In the genomic region with DNA sequence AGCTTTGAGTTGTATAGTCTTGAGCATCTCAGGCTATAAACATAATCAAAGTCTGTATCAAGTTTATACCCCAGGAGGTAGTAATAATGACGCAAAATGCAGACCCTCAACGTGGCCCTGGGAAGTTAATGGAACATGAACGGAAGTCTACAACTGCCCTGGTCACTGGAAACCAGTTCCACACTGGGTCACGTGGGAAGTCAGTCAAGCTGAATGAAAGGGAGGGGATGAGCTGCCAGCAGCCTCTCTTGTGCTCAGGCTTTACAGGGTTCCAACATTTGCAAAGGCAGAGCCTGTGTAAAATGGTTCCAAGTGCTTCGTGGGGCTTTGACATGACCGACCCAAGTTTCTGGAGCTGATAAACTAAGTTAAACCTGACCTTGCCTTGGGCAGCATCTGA, we compare ENCODE assay signal across 31 mouse cellular contexts.
DNase-seq lines count a peak whose midpoint lies in the region; ATAC-seq and TF ChIP-seq lines count a peak whose summit lies in the region.
"Had no signal": no experiment of that assay in that cellular context is flagged by ENCODE, and none has a peak within 500 bp of the region (broad histone marks: within the 10 kb centered on the region; RNA-seq: fewer than 3 reads in every experiment).

No protein-coding gene starts in this region.

- no peaks in the 10 kb centered on the region for H3K27me3 ChIP-seq in forebrain, embryonic 14.5 days (replicated peaks; ENCODE audit: control insufficient read depth, insufficient read depth, low read length)
- H3K27me3 ChIP-seq in forebrain, embryonic 16.5 days (replicated peaks; ENCODE audit: control insufficient read depth, insufficient read depth, low read length): no peaks in the 10 kb centered on the region
- H3K27me3 ChIP-seq in hindbrain, postnatal 0 days (ENCODE audit: insufficient read depth, low read length): no peaks in the 10 kb centered on the region
- no peaks in the 10 kb centered on the region for H3K27me3 ChIP-seq in hindbrain, embryonic 16.5 days (replicated peaks; ENCODE audit: control insufficient read depth, insufficient read depth, low read length)
- no peaks in the 10 kb centered on the region for H3K27me3 ChIP-seq in midbrain, postnatal 0 days (ENCODE audit: insufficient read depth, low read length)
- H3K27me3 ChIP-seq in midbrain, embryonic 14.5 days (ENCODE audit: control insufficient read depth, insufficient read depth, low read length): no peaks in the 10 kb centered on the region
- H3K27me3 ChIP-seq: embryonic facial prominence, embryonic 12.5 days; heart, embryonic 15.5 days; hindbrain, embryonic 12.5 days; kidney, embryonic 15.5 days; liver, embryonic 12.5 days; midbrain, embryonic 13.5 days; neural tube, embryonic 15.5 days had no signal

- no peaks in the 10 kb centered on the region for H3K36me3 ChIP-seq in forebrain, embryonic 14.5 days (ENCODE audit: control insufficient read depth, insufficient read depth, low read length)
- H3K36me3 ChIP-seq in forebrain, embryonic 16.5 days (ENCODE audit: control insufficient read depth, insufficient read depth): no peaks in the 10 kb centered on the region
- H3K36me3 ChIP-seq in hindbrain, postnatal 0 days (ENCODE audit: insufficient read depth, low read length): no peaks in the 10 kb centered on the region
- H3K36me3 ChIP-seq in hindbrain, embryonic 16.5 days (ENCODE audit: control insufficient read depth, insufficient read depth, low read length): no peaks in the 10 kb centered on the region
- no peaks in the 10 kb centered on the region for H3K36me3 ChIP-seq in midbrain, postnatal 0 days (ENCODE audit: insufficient read depth, low read length)
- H3K36me3 ChIP-seq in midbrain, embryonic 14.5 days (ENCODE audit: control insufficient read depth, insufficient read depth, low read length): no peaks in the 10 kb centered on the region
- H3K36me3 ChIP-seq: embryonic facial prominence, embryonic 12.5 days; forebrain, embryonic 10.5 days; heart, embryonic 15.5 days; hindbrain, embryonic 12.5 days; kidney, embryonic 15.5 days; liver, embryonic 12.5 days; midbrain, embryonic 13.5 days; neural tube, embryonic 15.5 days had no signal

- peak; percentile 34 for DNase-seq in forebrain, embryonic 14.5 days (ENCODE audit: low spot score)
- DNase-seq in hindbrain, postnatal 0 days (ENCODE audit: low spot score): peak; percentile 37
- peak; percentile 18 for DNase-seq in midbrain, postnatal 0 days (ENCODE audit: low spot score)
- DNase-seq in midbrain, embryonic 14.5 days: no peak
- DNase-seq: adrenal gland, postnatal 14 days; cerebellum, adult 11-12 months; cerebellum, postnatal 36 days; gastrocnemius, postnatal 36 days; kidney, adult 11 months; kidney, postnatal 36 days; liver, postnatal 0 days; lung, postnatal 10 days; right cerebral cortex, adult 18-20 months; spleen, adult 18-20 months; thymus, postnatal 14 days had no signal

- no peak overlapping the region for H3K4me2 ChIP-seq in forebrain, embryonic 14.5 days (ENCODE audit: low read length)
- no peak overlapping the region for H3K4me2 ChIP-seq in forebrain, embryonic 16.5 days (ENCODE audit: low read length)
- H3K4me2 ChIP-seq in hindbrain, postnatal 0 days (ENCODE audit: low read depth, low read length): no peak overlapping the region
- H3K4me2 ChIP-seq in hindbrain, embryonic 16.5 days (ENCODE audit: low read length): no peak overlapping the region
- no peak overlapping the region for H3K4me2 ChIP-seq in midbrain, postnatal 0 days (ENCODE audit: low read depth, low read length, poor library complexity, severe bottlenecking)
- no peak overlapping the region for H3K4me2 ChIP-seq in midbrain, embryonic 14.5 days (ENCODE audit: low read length)
- H3K4me2 ChIP-seq: embryonic facial prominence, embryonic 12.5 days; heart, embryonic 15.5 days; hindbrain, embryonic 12.5 days; kidney, embryonic 15.5 days; liver, embryonic 12.5 days; midbrain, embryonic 13.5 days; neural tube, embryonic 15.5 days had no signal

- H3K4me1 ChIP-seq in forebrain, embryonic 14.5 days (ENCODE audit: control insufficient read depth, insufficient read depth, low read length): no peaks in the 10 kb centered on the region
- H3K4me1 ChIP-seq in forebrain, embryonic 16.5 days (replicated peaks; ENCODE audit: control insufficient read depth, insufficient read depth, low read length): no peaks in the 10 kb centered on the region
- no peaks in the 10 kb centered on the region for H3K4me1 ChIP-seq in hindbrain, postnatal 0 days (ENCODE audit: insufficient read depth, low read length)
- H3K4me1 ChIP-seq in hindbrain, embryonic 16.5 days (ENCODE audit: control insufficient read depth, insufficient read depth, low read depth, low read length): no peaks in the 10 kb centered on the region
- no peaks in the 10 kb centered on the region for H3K4me1 ChIP-seq in midbrain, postnatal 0 days (ENCODE audit: insufficient read depth, low read length)
- H3K4me1 ChIP-seq in midbrain, embryonic 14.5 days (ENCODE audit: control insufficient read depth, insufficient read depth, low read length): no peaks in the 10 kb centered on the region
- H3K4me1 ChIP-seq: embryonic facial prominence, embryonic 12.5 days; forebrain, embryonic 10.5 days; heart, embryonic 15.5 days; hindbrain, embryonic 12.5 days; kidney, embryonic 15.5 days; liver, embryonic 12.5 days; midbrain, embryonic 13.5 days; neural tube, embryonic 15.5 days had no signal

- no peak overlapping the region for H3K9ac ChIP-seq in forebrain, embryonic 14.5 days (ENCODE audit: low read length)
- H3K9ac ChIP-seq in forebrain, embryonic 16.5 days (replicated peaks; ENCODE audit: low read depth, low read length): no peak overlapping the region
- H3K9ac ChIP-seq in hindbrain, postnatal 0 days (replicated peaks; ENCODE audit: low read length): no peak overlapping the region
- no peak overlapping the region for H3K9ac ChIP-seq in hindbrain, embryonic 16.5 days (ENCODE audit: low read depth, low read length)
- H3K9ac ChIP-seq in midbrain, postnatal 0 days (replicated peaks; ENCODE audit: low read length, poor library complexity, severe bottlenecking): no peak overlapping the region
- no peak overlapping the region for H3K9ac ChIP-seq in midbrain, embryonic 14.5 days (replicated peaks; ENCODE audit: low read length)
- H3K9ac ChIP-seq: embryonic facial prominence, embryonic 12.5 days; heart, embryonic 15.5 days; hindbrain, embryonic 12.5 days; kidney, embryonic 15.5 days; liver, embryonic 12.5 days; liver, postnatal 0 days; midbrain, embryonic 13.5 days; neural tube, embryonic 15.5 days had no signal

- no peak overlapping the region for H3K4me3 ChIP-seq in forebrain, embryonic 14.5 days (ENCODE audit: low read depth, low read length)
- H3K4me3 ChIP-seq in forebrain, embryonic 16.5 days (replicated peaks; ENCODE audit: low read length): no peak overlapping the region
- H3K4me3 ChIP-seq in hindbrain, postnatal 0 days (ENCODE audit: low read length): no peak overlapping the region
- no peak overlapping the region for H3K4me3 ChIP-seq in hindbrain, embryonic 16.5 days (ENCODE audit: low read length)
- no peak overlapping the region for H3K4me3 ChIP-seq in midbrain, postnatal 0 days (ENCODE audit: low read depth, low read length)
- H3K4me3 ChIP-seq in midbrain, embryonic 14.5 days (replicated peaks; ENCODE audit: low read depth, low read length): no peak overlapping the region
- H3K4me3 ChIP-seq: embryonic facial prominence, embryonic 12.5 days; forebrain, embryonic 10.5 days; heart, embryonic 15.5 days; hindbrain, embryonic 12.5 days; kidney, embryonic 15.5 days; layer of hippocampus, adult 2 months; left cerebral cortex, adult 2 months; liver, embryonic 12.5 days; midbrain, embryonic 13.5 days; neural tube, embryonic 15.5 days had no signal

- TF ChIP-seq CTCF in hindbrain, postnatal 0 days (IDR thresholded peaks at IDR 0.05; ENCODE audit: low read depth): no peak
- TF ChIP-seq CTCF in midbrain, postnatal 0 days (IDR thresholded peaks at IDR 0.05): no peak

- no peak overlapping the region for H3K27ac ChIP-seq in forebrain, embryonic 14.5 days (ENCODE audit: low read depth, low read length)
- H3K27ac ChIP-seq in forebrain, embryonic 16.5 days (ENCODE audit: low read length): no peak overlapping the region
- H3K27ac ChIP-seq in hindbrain, postnatal 0 days: no peak overlapping the region
- H3K27ac ChIP-seq in hindbrain, embryonic 16.5 days (ENCODE audit: low read depth, low read length): no peak overlapping the region
- no peak overlapping the region for H3K27ac ChIP-seq in midbrain, postnatal 0 days (ENCODE audit: low read depth, low read length)
- H3K27ac ChIP-seq in midbrain, embryonic 14.5 days (replicated peaks; ENCODE audit: low read depth, low read length): no peak overlapping the region
- H3K27ac ChIP-seq: embryonic facial prominence, embryonic 12.5 days; forebrain, embryonic 10.5 days; heart, embryonic 15.5 days; hindbrain, embryonic 12.5 days; kidney, embryonic 15.5 days; layer of hippocampus, adult 2 months; left cerebral cortex, adult 2 months; liver, embryonic 12.5 days; macrophage; midbrain, embryonic 13.5 days had no signal

- no peak for ATAC-seq in forebrain, embryonic 14.5 days
- ATAC-seq in forebrain, embryonic 16.5 days: no peak
- ATAC-seq in hindbrain, postnatal 0 days: no peak
- ATAC-seq in hindbrain, embryonic 16.5 days: no peak
- ATAC-seq in midbrain, postnatal 0 days (ENCODE audit: low FRiP score): no peak
- no peak for ATAC-seq in midbrain, embryonic 14.5 days (ENCODE audit: low FRiP score, low TSS enrichment)
- ATAC-seq in granulocyte monocyte progenitor cell, adult 5-6 weeks (replicated peaks; ENCODE audit: poor library complexity, severe bottlenecking): no peak
- ATAC-seq: CD4-positive, CD25-positive, alpha-beta regulatory T cell, adult 4 months; inflammation-experienced regulatory T-cells, adult 6 months; liver, embryonic 12.5 days; liver, postnatal 0 days; midbrain, embryonic 13.5 days had no signal

- WGBS in forebrain, embryonic 14.5 days: 59% methylated on average over 6 of the region's 6 CpGs
- 50% methylated on average over 6 of the region's 6 CpGs for WGBS in forebrain, embryonic 16.5 days
- 58% methylated on average over 6 of the region's 6 CpGs for WGBS in hindbrain, postnatal 0 days
- 71% methylated on average over 6 of the region's 6 CpGs for WGBS in hindbrain, embryonic 16.5 days
- WGBS in midbrain, postnatal 0 days: 77% methylated on average over 6 of the region's 6 CpGs
- 79% methylated on average over 6 of the region's 6 CpGs for WGBS in midbrain, embryonic 14.5 days

- H3K9me3 ChIP-seq in forebrain, embryonic 14.5 days (replicated peaks; ENCODE audit: control insufficient read depth, low read length): no peaks in the 10 kb centered on the region
- no peaks in the 10 kb centered on the region for H3K9me3 ChIP-seq in forebrain, embryonic 16.5 days (ENCODE audit: control insufficient read depth, low read length)
- no peaks in the 10 kb centered on the region for H3K9me3 ChIP-seq in hindbrain, postnatal 0 days (ENCODE audit: low read length)
- H3K9me3 ChIP-seq in hindbrain, embryonic 16.5 days (ENCODE audit: control insufficient read depth, low read length): no peaks in the 10 kb centered on the region
- no peaks in the 10 kb centered on the region for H3K9me3 ChIP-seq in midbrain, postnatal 0 days (ENCODE audit: low read length)
- H3K9me3 ChIP-seq in midbrain, embryonic 14.5 days (ENCODE audit: control insufficient read depth, low read length): no peaks in the 10 kb centered on the region
- H3K9me3 ChIP-seq: embryonic facial prominence, embryonic 12.5 days; forebrain, embryonic 10.5 days; heart, embryonic 15.5 days; hindbrain, embryonic 12.5 days; kidney, embryonic 15.5 days; liver, embryonic 12.5 days; midbrain, embryonic 13.5 days; neural tube, embryonic 15.5 days had no signal
